Mouse (Mus musculus) adrenal gland, adult (tissue): ENCODE data around the gene Gm47429.
"Not testable (repeated sequence)": the region's sequence is repeated elsewhere in the genome, so short reads cannot be mapped to it uniquely, and the experiment has no call there.

ENCODE experiments used
- DNase-seq, 2 experiments: peaks; one replicate each; pipeline ENCODE4 v3.0.0; 2022 to 2023; ENCODE audit warnings: low spot score in 1 of 2; ENCODE audit not compliant: inconsistent age in 2 of 2

Gm47429 gene

GRCm38 (mm10) chr13:50443812-50444211 lies at the start of gene Gm47429:
Gene Gm47429 (minus strand): TSS chr13:50443912.
- no peak for DNase-seq

GRCm38 (mm10) chr13:50488510-50488909 lies 44.8 kb upstream of the Gm47429 start:
- DNase-seq: not testable (repeated sequence)

- no peak for DNase-seq
Measured at GRCm38 (mm10) chr13:50467007-50467406, 23.3 kb upstream of the Gm47429 start, which contains the start of gene Nutm2. Gene Nutm2 (plus strand): TSS chr13:50467307.

- peak; percentile 32 to 50 for DNase-seq
Measured at GRCm38 (mm10) chr13:50464621-50465562, 21.2 kb upstream of the Gm47429 start.

GRCm38 (mm10) chr13:50460433-50460832 lies 16.7 kb upstream of the Gm47429 start:
- DNase-seq: not testable (repeated sequence)

- peak in 1 of 2 experiments; percentile 33 for DNase-seq
Measured at GRCm38 (mm10) chr13:50453426-50453825, 9.7 kb upstream of the Gm47429 start.

GRCm38 (mm10) chr13:50452266-50452665 lies 8.6 kb upstream of the Gm47429 start:
- not testable (repeated sequence) for DNase-seq

GRCm38 (mm10) chr13:50445261-50445660 lies 1.5 kb upstream of the Gm47429 start:
- DNase-seq: no peak

GRCm38 (mm10) chr13:50426686-50427085 lies 17.0 kb downstream of the Gm47429 start:
- no peak for DNase-seq

- no peak for DNase-seq
Measured at GRCm38 (mm10) chr13:50424517-50424916, 19.2 kb downstream of the Gm47429 start.

- no peak for DNase-seq
Measured at GRCm38 (mm10) chr13:50423625-50424209, 20.0 kb downstream of the Gm47429 start.

GRCm38 (mm10) chr13:50418421-50418820 lies 25.3 kb downstream of the Gm47429 start:
- no peak for DNase-seq

- DNase-seq: peak; percentile 80 to 93
Measured at GRCm38 (mm10) chr13:50417389-50418183, 26.1 kb downstream of the Gm47429 start, which contains the start of gene Fbxw17. Gene Fbxw17 (plus strand): TSS chr13:50417864.
